Mouse (Mus musculus) retina, postnatal 7 days (tissue): ENCODE data around the gene Olfr155.

Experiments
- DNase-seq: peaks from one replicate; pipeline ENCODE4 v3.0.0-alpha.2; 2012; ENCODE audit warnings: low read depth, low spot score

Gene Olfr155

GRCm38 (mm10) chr4:43891247-43891646 lies 39.9 kb downstream of the Olfr155 start:
- no peak for DNase-seq

GRCm38 (mm10) chr4:43897209-43897608 lies 45.8 kb downstream of the Olfr155 start:
- no peak for DNase-seq

GRCm38 (mm10) chr4:43899197-43899596 lies 47.8 kb downstream of the Olfr155 start:
- DNase-seq, result no peak

GRCm38 (mm10) chr4:43903690-43904089 lies 52.3 kb downstream of the Olfr155 start:
- DNase-seq, result no peak

GRCm38 (mm10) chr4:43906443-43906842 lies 55.1 kb downstream of the Olfr155 start:
- DNase-seq, result peak; percentile 33
